Mouse (Mus musculus): ENCODE measurements around the gene Rxfp3. TPM values are rescaled to one million over a fixed set of nuclear protein-coding genes. Genes with fewer than 3 reads are reported as not detected.

The Rxfp3 gene
- polyA plus RNA-seq, 1 experiment from 2014 or later: 0.04 TPM

DNA sequence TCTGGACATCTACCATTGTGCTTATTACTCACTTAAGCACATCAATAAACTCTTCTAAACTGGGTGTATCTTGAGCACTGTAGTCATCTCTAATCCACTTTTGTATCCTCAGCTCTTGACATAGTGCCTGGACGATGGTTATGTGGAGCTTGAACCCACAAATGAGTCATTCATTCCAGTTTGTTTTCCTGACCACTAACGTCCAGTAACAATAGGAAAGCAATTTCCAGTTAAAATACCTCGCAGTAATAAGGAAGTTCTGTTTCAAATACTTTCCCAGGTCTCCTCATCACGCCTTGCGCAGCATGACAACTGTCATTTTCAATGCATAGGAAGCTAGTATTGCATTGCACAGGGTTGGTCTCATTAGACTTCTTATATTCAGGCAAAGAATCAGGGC, 5.0 kb upstream of the Rxfp3 start:
- Histone ChIP-seq H3K27me3 (ENCODE audit: control insufficient read depth, insufficient read depth, low read length) (peaks cover 6% of the 10 kb centered on the region), H3K36me3 (ENCODE audit: control insufficient read depth, insufficient read depth, low read length) (no peaks in the 10 kb centered on the region), H3K4me1 (ENCODE audit: control insufficient read depth in 2 of 2, insufficient read depth in 2 of 2, low read length in 2 of 2) (no peaks in the 10 kb centered on the region), H3K27ac (replicated peaks in 1 of 2; ENCODE audit: control insufficient read depth in 1 of 2, insufficient read depth in 1 of 2, low read depth in 2 of 2, low read length in 2 of 2) (no peak overlapping the region), H3K4me3 (ENCODE audit: control insufficient read depth in 1 of 2, insufficient read depth in 1 of 2, low read depth in 1 of 2, low read length in 2 of 2) (no peak overlapping the region), H3K4me2 (ENCODE audit: low read length) (no peak overlapping the region), H3K9me3 (ENCODE audit: control insufficient read depth, low read length) (no peaks in the 10 kb centered on the region), H3K9ac (ENCODE audit: low read length) (no peak overlapping the region)
- ATAC-seq (ENCODE audit: insufficient number of reproducible peaks, insufficient read depth, low FRiP score, low read depth): no peak
- 73% methylated on average over 5 of the region's 5 CpGs for WGBS

DNA sequence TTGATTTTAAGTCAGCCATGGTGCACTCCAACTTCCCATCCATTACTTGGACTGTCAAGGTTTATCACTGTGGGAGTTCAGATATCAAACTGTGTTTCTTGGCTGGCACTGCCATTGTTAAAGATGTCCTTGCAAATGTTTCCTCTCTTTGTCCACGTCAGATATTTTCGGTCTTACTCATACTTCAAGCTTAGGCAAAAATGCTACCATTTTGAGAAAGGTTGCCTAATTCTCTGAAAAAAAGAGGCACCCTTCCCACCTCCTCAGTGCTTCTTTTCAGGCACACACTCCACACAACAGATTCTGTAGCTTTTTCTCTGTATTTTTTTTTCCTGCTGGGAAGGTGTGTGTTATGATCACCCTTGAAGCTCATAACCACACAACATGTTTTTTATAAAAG, 3.4 kb upstream of the Rxfp3 start:
- H3K9me3 ChIP-seq (ENCODE audit: control insufficient read depth, low read length): no peaks in the 10 kb centered on the region
- peaks cover 0 to 11% of the 10 kb centered on the region in 2 experiments; a peak in 3 of 4 replicates for H3K4me1 ChIP-seq (ENCODE audit: control insufficient read depth in 2 of 2, insufficient read depth in 2 of 2, low read length in 2 of 2)
- H3K4me3 ChIP-seq (ENCODE audit: control insufficient read depth in 1 of 2, insufficient read depth in 1 of 2, low read depth in 1 of 2, low read length in 2 of 2): no peak overlapping the region
- H3K36me3 ChIP-seq (ENCODE audit: control insufficient read depth, insufficient read depth, low read length): no peaks in the 10 kb centered on the region
- H3K4me2 ChIP-seq (ENCODE audit: low read length): no peak overlapping the region
- ATAC-seq (ENCODE audit: insufficient number of reproducible peaks, insufficient read depth, low FRiP score, low read depth): no peak
- 71% methylated on average over 2 of the region's 2 CpGs for whole genome bisulfite sequencing
- H3K27ac ChIP-seq (replicated peaks in 1 of 2; ENCODE audit: control insufficient read depth in 1 of 2, insufficient read depth in 1 of 2, low read depth in 2 of 2, low read length in 2 of 2): no peak overlapping the region
- no peak overlapping the region for H3K9ac ChIP-seq (ENCODE audit: low read length)
- peaks cover 22% of the 10 kb centered on the region for H3K27me3 ChIP-seq (ENCODE audit: control insufficient read depth, insufficient read depth, low read length)

DNA sequence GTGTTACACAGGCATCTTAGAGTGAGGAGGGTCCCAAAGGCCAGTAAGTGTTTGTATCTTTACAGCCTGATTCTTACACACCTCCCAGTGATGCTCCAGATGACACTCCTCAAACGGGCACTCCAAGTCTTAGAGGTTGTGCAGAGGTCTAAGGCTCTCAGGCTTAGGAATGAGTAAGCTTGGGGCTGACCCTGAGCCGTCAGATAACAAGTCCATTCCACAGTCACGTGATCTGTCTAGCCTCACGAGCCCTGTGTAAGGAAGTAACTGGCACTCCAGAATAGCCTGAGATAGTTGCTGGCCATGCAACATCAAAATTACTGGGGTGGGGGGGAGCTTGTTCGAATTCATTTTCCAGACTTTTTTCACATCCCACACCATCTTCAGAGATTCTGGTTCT, 2.3 kb upstream of the Rxfp3 start:
- Histone ChIP-seq H3K4me1 (ENCODE audit: control insufficient read depth in 2 of 2, insufficient read depth in 2 of 2, low read length in 2 of 2) (peaks cover 0 to 11% of the 10 kb centered on the region in 2 experiments; a peak in 3 of 4 replicates), H3K9ac (ENCODE audit: low read length) (no peak overlapping the region), H3K27ac (replicated peaks in 1 of 2; ENCODE audit: control insufficient read depth in 1 of 2, insufficient read depth in 1 of 2, low read depth in 2 of 2, low read length in 2 of 2) (no peak overlapping the region), H3K9me3 (ENCODE audit: control insufficient read depth, low read length) (no peaks in the 10 kb centered on the region), H3K4me3 (ENCODE audit: control insufficient read depth in 1 of 2, insufficient read depth in 1 of 2, low read depth in 1 of 2, low read length in 2 of 2) (no peak overlapping the region), H3K36me3 (ENCODE audit: control insufficient read depth, insufficient read depth, low read length) (no peaks in the 10 kb centered on the region), H3K27me3 (ENCODE audit: control insufficient read depth, insufficient read depth, low read length) (peaks cover 34% of the 10 kb centered on the region), H3K4me2 (ENCODE audit: low read length) (no peak overlapping the region)
- ATAC-seq (ENCODE audit: insufficient number of reproducible peaks, insufficient read depth, low FRiP score, low read depth): no peak
- WGBS: 20% methylated on average over 5 of the region's 5 CpGs

DNA sequence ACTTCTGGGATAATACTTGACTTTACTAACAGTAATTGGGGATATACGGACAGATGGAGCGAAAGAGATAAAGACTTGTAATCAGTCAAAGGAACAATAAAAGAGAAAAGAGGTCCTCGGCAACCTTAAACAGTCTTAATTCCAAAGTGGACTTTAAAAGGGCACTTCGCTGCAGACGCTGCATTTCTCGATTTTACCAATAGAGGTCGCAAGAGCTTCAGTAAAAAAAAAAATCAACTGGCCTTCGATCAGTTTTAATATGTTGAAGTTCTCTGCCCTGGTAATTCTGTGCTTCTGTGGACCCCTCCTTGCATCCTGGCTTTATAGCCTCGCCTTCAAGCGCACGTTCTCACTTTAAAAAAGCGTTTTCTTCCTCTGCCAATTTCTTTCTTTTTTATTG, 685 bp upstream of the Rxfp3 start:
- WGBS: 2% methylated on average over 12 of the region's 12 CpGs
- Histone ChIP-seq H3K4me3 (ENCODE audit: control insufficient read depth in 1 of 2, insufficient read depth in 1 of 2, low read depth in 1 of 2, low read length in 2 of 2) (no peak overlapping the region), H3K9ac (ENCODE audit: low read length) (no peak overlapping the region), H3K27ac (replicated peaks in 1 of 2; ENCODE audit: control insufficient read depth in 1 of 2, insufficient read depth in 1 of 2, low read depth in 2 of 2, low read length in 2 of 2) (no peak overlapping the region), H3K4me1 (ENCODE audit: control insufficient read depth in 2 of 2, insufficient read depth in 2 of 2, low read length in 2 of 2) (peaks cover 0 to 11% of the 10 kb centered on the region in 2 experiments; a peak in 3 of 4 replicates), H3K9me3 (ENCODE audit: control insufficient read depth, low read length) (no peaks in the 10 kb centered on the region), H3K36me3 (ENCODE audit: control insufficient read depth, insufficient read depth, low read length) (no peaks in the 10 kb centered on the region), H3K4me2 (ENCODE audit: low read length) (no peak overlapping the region), H3K27me3 (ENCODE audit: control insufficient read depth, insufficient read depth, low read length) (peaks cover 48% of the 10 kb centered on the region)
- no peak for ATAC-seq (ENCODE audit: insufficient number of reproducible peaks, insufficient read depth, low FRiP score, low read depth)

DNA sequence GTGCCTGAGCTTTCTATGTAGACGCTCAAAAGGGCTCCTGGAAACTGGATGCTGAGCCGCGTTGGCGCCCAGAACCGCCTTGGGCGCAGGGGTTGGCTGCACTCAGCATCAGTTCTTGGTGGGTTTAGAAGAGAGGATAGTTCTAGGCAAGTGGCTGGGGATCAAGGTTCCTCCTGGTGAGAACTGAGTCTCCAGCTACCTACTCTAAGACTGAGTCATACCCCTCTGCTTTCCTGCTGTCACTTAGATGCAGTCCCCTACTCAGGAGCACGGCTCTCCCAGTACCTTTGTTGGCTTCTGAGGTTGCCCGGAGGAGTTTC, 455 bp downstream of the Rxfp3 start:
- Histone ChIP-seq H3K27ac (replicated peaks in 1 of 2; ENCODE audit: control insufficient read depth in 1 of 2, insufficient read depth in 1 of 2, low read depth in 2 of 2, low read length in 2 of 2) (no peak overlapping the region), H3K4me1 (ENCODE audit: control insufficient read depth in 2 of 2, insufficient read depth in 2 of 2, low read length in 2 of 2) (peaks cover 0 to 11% of the 10 kb centered on the region in 2 experiments; a peak in 3 of 4 replicates), H3K27me3 (ENCODE audit: control insufficient read depth, insufficient read depth, low read length) (peaks cover 48% of the 10 kb centered on the region), H3K36me3 (ENCODE audit: control insufficient read depth, insufficient read depth, low read length) (no peaks in the 10 kb centered on the region), H3K9ac (ENCODE audit: low read length) (no peak overlapping the region), H3K9me3 (ENCODE audit: control insufficient read depth, low read length) (no peaks in the 10 kb centered on the region), H3K4me2 (ENCODE audit: low read length) (peak overlapping the region; percentile 67), H3K4me3 (ENCODE audit: control insufficient read depth in 1 of 2, insufficient read depth in 1 of 2, low read depth in 1 of 2, low read length in 2 of 2) (peak overlapping the region; percentile 41 to 43; a peak in 2 of 4 replicates)
- ATAC-seq (ENCODE audit: insufficient number of reproducible peaks, insufficient read depth, low FRiP score, low read depth): no peak
- WGBS: 10% methylated on average over 8 of the region's 8 CpGs

DNA sequence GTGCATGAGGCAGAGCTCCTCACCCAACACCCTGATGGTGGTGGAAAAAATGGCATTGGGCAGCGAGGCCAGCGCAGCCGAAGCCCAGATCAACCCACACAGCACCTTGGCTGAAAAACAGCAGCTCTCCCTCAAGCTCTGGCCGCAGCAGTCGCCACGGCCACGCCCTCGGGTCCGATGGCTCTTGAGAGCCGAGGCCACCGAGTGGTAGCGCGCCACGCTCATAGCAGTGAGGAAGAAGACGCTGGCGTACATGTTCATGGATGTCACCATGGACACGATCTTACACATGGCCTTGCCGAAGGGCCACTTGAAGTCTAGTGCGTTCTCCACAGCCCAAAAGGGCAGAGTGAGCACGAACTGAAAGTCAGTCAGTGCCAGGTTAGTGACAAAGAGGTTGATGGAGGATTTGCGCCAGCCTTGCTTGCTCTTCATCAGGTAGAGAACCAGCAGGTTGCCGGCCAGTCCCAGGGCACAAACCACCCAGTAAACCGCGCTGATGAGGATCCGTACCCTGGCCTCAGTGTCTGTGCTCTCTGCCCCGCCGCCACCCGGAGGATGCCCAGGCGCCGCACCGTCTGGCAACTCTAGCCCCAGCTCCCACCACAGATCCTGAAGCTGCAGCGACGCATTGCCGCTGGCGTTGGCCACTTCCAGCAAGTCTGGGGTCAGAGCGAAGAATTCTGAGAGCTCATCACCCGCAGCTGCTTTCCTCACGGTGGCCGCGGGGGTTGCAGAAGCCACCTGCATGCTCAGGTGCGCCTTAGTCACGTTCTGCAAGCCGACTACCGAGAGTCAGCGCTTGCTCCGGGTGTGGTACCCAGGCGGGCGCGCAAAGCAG, 1.0 kb downstream of the Rxfp3 start:
- WGBS: 3% methylated on average over 49 of the region's 49 CpGs
- ATAC-seq (ENCODE audit: insufficient number of reproducible peaks, insufficient read depth, low FRiP score, low read depth): 0 out of 2 replicates have a peak, but pooled peaks have one; percentile 17
- Histone ChIP-seq H3K27me3 (ENCODE audit: control insufficient read depth, insufficient read depth, low read length) (peaks cover 48% of the 10 kb centered on the region), H3K27ac (replicated peaks in 1 of 2; ENCODE audit: control insufficient read depth in 1 of 2, insufficient read depth in 1 of 2, low read depth in 2 of 2, low read length in 2 of 2) (no peak overlapping the region), H3K9ac (ENCODE audit: low read length) (no peak overlapping the region), H3K36me3 (ENCODE audit: control insufficient read depth, insufficient read depth, low read length) (no peaks in the 10 kb centered on the region), H3K9me3 (ENCODE audit: control insufficient read depth, low read length) (no peaks in the 10 kb centered on the region), H3K4me3 (ENCODE audit: control insufficient read depth in 1 of 2, insufficient read depth in 1 of 2, low read depth in 1 of 2, low read length in 2 of 2) (peak overlapping the region; percentile 41 to 43), H3K4me2 (ENCODE audit: low read length) (peak overlapping the region; percentile 67), H3K4me1 (ENCODE audit: control insufficient read depth in 2 of 2, insufficient read depth in 2 of 2, low read length in 2 of 2) (peaks cover 0 to 11% of the 10 kb centered on the region in 2 experiments; a peak in 3 of 4 replicates)

DNA sequence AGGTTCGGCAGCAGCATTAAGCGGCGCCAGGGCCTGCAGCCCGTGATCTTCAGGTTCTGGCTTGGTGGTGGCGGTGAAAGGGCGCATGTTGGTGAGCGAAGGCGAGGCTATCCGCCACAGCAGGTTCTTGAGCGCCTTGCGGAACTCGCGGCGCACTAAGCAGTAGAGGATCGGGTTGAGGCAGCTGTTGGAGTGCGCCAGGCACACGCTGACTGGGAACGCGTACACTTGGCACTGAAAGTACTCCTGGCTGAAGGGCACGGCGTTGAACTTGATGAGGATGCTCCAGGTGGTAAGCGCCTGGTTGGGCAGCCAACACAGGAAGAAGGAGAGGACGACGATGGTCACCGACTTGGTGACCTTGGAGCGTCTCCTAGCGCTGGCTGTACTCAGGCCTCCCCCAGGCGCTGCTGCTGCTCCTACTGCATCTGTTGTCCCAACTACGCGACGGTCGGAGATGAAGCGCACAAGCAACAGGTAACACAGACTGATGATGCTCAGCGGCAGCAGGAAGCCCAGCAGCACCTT, 1.8 kb downstream of the Rxfp3 start:
- Histone ChIP-seq H3K27ac (replicated peaks in 1 of 2; ENCODE audit: control insufficient read depth in 1 of 2, insufficient read depth in 1 of 2, low read depth in 2 of 2, low read length in 2 of 2) (no peak overlapping the region), H3K9me3 (ENCODE audit: control insufficient read depth, low read length) (no peaks in the 10 kb centered on the region), H3K27me3 (ENCODE audit: control insufficient read depth, insufficient read depth, low read length) (peaks cover 48% of the 10 kb centered on the region), H3K4me2 (ENCODE audit: low read length) (peak overlapping the region; percentile 67), H3K9ac (ENCODE audit: low read length) (no peak overlapping the region), H3K4me1 (ENCODE audit: control insufficient read depth in 2 of 2, insufficient read depth in 2 of 2, low read length in 2 of 2) (peaks cover 0 to 11% of the 10 kb centered on the region in 2 experiments; a peak in 3 of 4 replicates), H3K36me3 (ENCODE audit: control insufficient read depth, insufficient read depth, low read length) (no peaks in the 10 kb centered on the region), H3K4me3 (ENCODE audit: control insufficient read depth in 1 of 2, insufficient read depth in 1 of 2, low read depth in 1 of 2, low read length in 2 of 2) (peak overlapping the region; percentile 41 to 43; a peak in 3 of 4 replicates)
- 6% methylated on average over 34 of the region's 34 CpGs for WGBS
- no peak for ATAC-seq (ENCODE audit: insufficient number of reproducible peaks, insufficient read depth, low FRiP score, low read depth)
